Mouse (Mus musculus): ENCODE data around the gene Lrp2. TPM values are rescaled to one million over a fixed set of nuclear protein-coding genes. Genes with fewer than 3 reads are reported as not detected.

Gene Lrp2
- total and polyA plus RNA-seq, 3 experiments, result under 0.01 to 0.07 (median 0.01) TPM

- no peak overlapping the region for H3K9ac ChIP-seq (ENCODE audit: insufficient read depth, low read depth)
- in situ Hi-C loops (cut with MboI; ENCODE audit: low pct_ligation_motif_present, low pct_unique_long_range_greater_than_20kb, low sequenced_read_pairs), result no loop called here
- H3K4me1 ChIP-seq (ENCODE audit: control insufficient read depth in 1 of 2, insufficient read depth in 2 of 2), result no peaks in the 10 kb centered on the region
- H3K9me3 ChIP-seq (replicated peaks; ENCODE audit: low read length), result no peaks in the 10 kb centered on the region
- H3K36me3 ChIP-seq (replicated peaks in 1 of 2; ENCODE audit: control insufficient read depth in 1 of 2, insufficient read depth in 1 of 2, low read length in 1 of 2), result no peaks in the 10 kb centered on the region
- DNase-seq (ENCODE audit: extremely low read depth), result peak; percentile 7
- dilution Hi-C loops (cut with MboI; ENCODE audit: extremely low pct_ligation_motif_present, extremely low pct_unique_long_range_greater_than_20kb, low sequenced_read_pairs), result no loop called here
- H3K27ac ChIP-seq (ENCODE audit: insufficient read depth, low read depth), result no peak overlapping the region
- no peak overlapping the region for H3K4me2 ChIP-seq (ENCODE audit: insufficient read depth, low read depth, poor library complexity, severe bottlenecking)
- no peaks in the 10 kb centered on the region for H3K27me3 ChIP-seq (replicated peaks)
- no peak overlapping the region for H3K4me3 ChIP-seq (replicated peaks in 1 of 3; ENCODE audit: low read depth in 2 of 3, low read length in 2 of 3, poor library complexity in 1 of 3)
- no peaks in the 10 kb centered on the region for H3K79me2 ChIP-seq (replicated peaks; ENCODE audit: control insufficient read depth, extremely low read depth, insufficient read depth, poor library complexity, severe bottlenecking)
- no peak for TF ChIP-seq SIN3A (IDR thresholded peaks at IDR 0.05; ENCODE audit: low read length)
- no peak for TF ChIP-seq MAZ (IDR thresholded peaks at IDR 0.05; ENCODE audit: low read depth, low read length)
- TF ChIP-seq ZNF384 (IDR thresholded peaks at IDR 0.05; ENCODE audit: low read depth, low read length), result no peak
- TF ChIP-seq CTCF (conservative IDR thresholded peaks at IDR 0.05 in 1 of 2, IDR thresholded peaks at IDR 0.05 in 1 of 2; ENCODE audit: low read depth in 2 of 2, low read length in 2 of 2), result peak; percentile 13 to 23; a peak in 2 of 4 replicates
- no peak for TF ChIP-seq ZC3H11A (IDR thresholded peaks at IDR 0.05; ENCODE audit: low read depth, low read length)
Measured at GRCm38 (mm10) chr2:69520273-69520672, 65.6 kb downstream of the Lrp2 start.

GRCm38 (mm10) chr2:69518307-69518706 lies 67.6 kb downstream of the Lrp2 start:
- DNase-seq (ENCODE audit: extremely low read depth), result no peak
- H3K4me3 ChIP-seq (replicated peaks in 1 of 3; ENCODE audit: low read depth in 2 of 3, low read length in 2 of 3, poor library complexity in 1 of 3), result no peak overlapping the region
- TF ChIP-seq KAT2A (IDR thresholded peaks at IDR 0.05; ENCODE audit: insufficient replicate concordance, low read length), result no peak
- TF ChIP-seq MYC (IDR thresholded peaks at IDR 0.05; ENCODE audit: low read depth, low read length), result no peak
- no peak for TF ChIP-seq SMC3 (IDR thresholded peaks at IDR 0.05; ENCODE audit: low read depth, low read length)
- TF ChIP-seq MAZ (IDR thresholded peaks at IDR 0.05; ENCODE audit: low read depth, low read length), result no peak
- TF ChIP-seq CHD2 (IDR thresholded peaks at IDR 0.05; ENCODE audit: low read length), result no peak
- in situ Hi-C loops (cut with MboI; ENCODE audit: low pct_ligation_motif_present, low pct_unique_long_range_greater_than_20kb, low sequenced_read_pairs) (no loop called here), dilution Hi-C loops (cut with MboI; ENCODE audit: extremely low pct_ligation_motif_present, extremely low pct_unique_long_range_greater_than_20kb, low sequenced_read_pairs) (no loop called here)
- no peaks in the 10 kb centered on the region for H3K36me3 ChIP-seq (replicated peaks in 1 of 2; ENCODE audit: control insufficient read depth in 1 of 2, insufficient read depth in 1 of 2, low read length in 1 of 2)
- H3K27ac ChIP-seq (ENCODE audit: insufficient read depth, low read depth), result no peak overlapping the region
- no peaks in the 10 kb centered on the region for H3K4me1 ChIP-seq (ENCODE audit: control insufficient read depth in 1 of 2, insufficient read depth in 2 of 2)
- H3K4me2 ChIP-seq (ENCODE audit: insufficient read depth, low read depth, poor library complexity, severe bottlenecking), result no peak overlapping the region
- no peak overlapping the region for H3K9ac ChIP-seq (ENCODE audit: insufficient read depth, low read depth)
- no peaks in the 10 kb centered on the region for H3K79me2 ChIP-seq (replicated peaks; ENCODE audit: control insufficient read depth, extremely low read depth, insufficient read depth, poor library complexity, severe bottlenecking)
- H3K9me3 ChIP-seq (replicated peaks; ENCODE audit: low read length), result no peaks in the 10 kb centered on the region
- no peaks in the 10 kb centered on the region for H3K27me3 ChIP-seq (replicated peaks)

GRCm38 (mm10) chr2:69511766-69512165 lies 74.1 kb downstream of the Lrp2 start:
- Histone ChIP-seq H3K79me2 (replicated peaks; ENCODE audit: control insufficient read depth, extremely low read depth, insufficient read depth, poor library complexity, severe bottlenecking) (no peaks in the 10 kb centered on the region), H3K27me3 (replicated peaks) (no peaks in the 10 kb centered on the region), H3K27ac (ENCODE audit: insufficient read depth, low read depth) (no peak overlapping the region), H3K9me3 (replicated peaks; ENCODE audit: low read length) (no peaks in the 10 kb centered on the region), H3K4me1 (ENCODE audit: control insufficient read depth in 1 of 2, insufficient read depth in 2 of 2) (peaks cover 0 to 6% of the 10 kb centered on the region in 2 experiments; a peak in 1 of 4 replicates), H3K4me2 (ENCODE audit: insufficient read depth, low read depth, poor library complexity, severe bottlenecking) (no peak overlapping the region), H3K36me3 (replicated peaks in 1 of 2; ENCODE audit: control insufficient read depth in 1 of 2, insufficient read depth in 1 of 2, low read length in 1 of 2) (no peaks in the 10 kb centered on the region), H3K4me3 (replicated peaks in 1 of 3; ENCODE audit: low read depth in 2 of 3, low read length in 2 of 3, poor library complexity in 1 of 3) (no peak overlapping the region), H3K9ac (ENCODE audit: insufficient read depth, low read depth) (no peak overlapping the region)
- dilution Hi-C loops (cut with MboI; ENCODE audit: extremely low pct_ligation_motif_present, extremely low pct_unique_long_range_greater_than_20kb, low sequenced_read_pairs) (no loop called here), in situ Hi-C loops (cut with MboI; ENCODE audit: low pct_ligation_motif_present, low pct_unique_long_range_greater_than_20kb, low sequenced_read_pairs) (no loop called here)
- no peak for TF ChIP-seq POLR2AphosphoS2 (IDR thresholded peaks at IDR 0.05; ENCODE audit: low read depth, low read length)
- TF ChIP-seq TBP (conservative IDR thresholded peaks at IDR 0.05; ENCODE audit: low read depth, low read length), result no peak
- no peak for TF ChIP-seq MAFK (IDR thresholded peaks at IDR 0.05; ENCODE audit: insufficient replicate concordance, low read length)
- TF ChIP-seq MAX (IDR thresholded peaks at IDR 0.05; ENCODE audit: low read length), result no peak
- no peak for TF ChIP-seq RCOR1 (conservative IDR thresholded peaks at IDR 0.05; ENCODE audit: low read depth, low read length)
- no peak for TF ChIP-seq ZC3H11A (IDR thresholded peaks at IDR 0.05; ENCODE audit: low read depth, low read length)
- no peak for TF ChIP-seq SMC3 (IDR thresholded peaks at IDR 0.05; ENCODE audit: low read depth, low read length)
- TF ChIP-seq ETS1 (conservative IDR thresholded peaks at IDR 0.05; ENCODE audit: low read depth, low read length), result no peak
- no peak for TF ChIP-seq E2F4 (IDR thresholded peaks at IDR 0.05; ENCODE audit: insufficient replicate concordance, low read depth, low read length)
- TF ChIP-seq BHLHE40 (IDR thresholded peaks at IDR 0.05; ENCODE audit: low read depth, low read length), result no peak
- TF ChIP-seq JUND (conservative IDR thresholded peaks at IDR 0.05; ENCODE audit: low read depth, low read length), result no peak
- no peak for DNase-seq (ENCODE audit: extremely low read depth)
